In genomic region chr7:124989456-124989855, GRCm38 (mm10) we compare ENCODE assay signal across 11 mouse cellular contexts.
A peak's percentile ranks its signal among the peaks of the same experiment; 100 is the strongest.
DNase-seq lines count a peak whose midpoint lies in the region.
"Had no signal": no experiment of that assay in that cellular context is flagged by ENCODE, and none has a peak within 500 bp of the region (broad histone marks: within the 10 kb centered on the region; RNA-seq: fewer than 3 reads in every experiment).

No protein-coding gene starts in this region.

- intact Hi-C loops in gastrocnemius, postnatal 14 days (cut with DNase I; ENCODE audit: low total_unique reads): no loop called here

- peak; percentile 21 for DNase-seq in adrenal gland, postnatal 14 days
- DNase-seq in adrenal gland, postnatal 4 days (ENCODE audit: low spot score in 2 of 2): no peak
- DNase-seq in kidney, postnatal 10 days: peak; percentile 64
- DNase-seq in kidney, adult 18-20 months: no peak
- DNase-seq in testis, postnatal 10 days (ENCODE audit: low spot score): peak; percentile 43
- DNase-seq in testis, postnatal 14 days (ENCODE audit: low spot score): no peak
- DNase-seq in layer of hippocampus, postnatal 36 days: no peak
- DNase-seq in gastrocnemius, postnatal 14 days: no peak
- DNase-seq: cerebellum, postnatal 14 days; gastrocnemius, postnatal 36 days; lung, adult 2 months had no signal

Comparison
In these comparisons a context has a peak if more than half of its experiments do, and no peak if none do; other contexts are left out.
1. DNase-seq: peak in adrenal gland, postnatal 14 days (single experiment), kidney, postnatal 10 days (single experiment) and testis, postnatal 10 days (single experiment); none in adrenal gland, postnatal 4 days (0 of 2), kidney, adult 18-20 months (single experiment), testis, postnatal 14 days (single experiment), layer of hippocampus, postnatal 36 days (0 of 2) and gastrocnemius, postnatal 14 days (single experiment).